19 mouse cellular contexts compared by ENCODE assay signal in genomic region chr9:98019876-98020275, GRCm38 (mm10). TPM values are rescaled to one million over a fixed set of nuclear protein-coding genes. Genes with fewer than 3 reads are reported as not detected.
DNase-seq lines count a peak whose midpoint lies in the region; TF ChIP-seq lines count a peak whose summit lies in the region.
"Had no signal": no experiment of that assay in that cellular context is flagged by ENCODE, and none has a peak within 500 bp of the region (broad histone marks: within the 10 kb centered on the region; RNA-seq: fewer than 3 reads in every experiment).

No protein-coding gene starts in this region.

- DNase-seq in layer of hippocampus, adult 2 months (ENCODE audit: low spot score in 2 of 2): peak in 1 of 2 experiments; percentile 34
- no peak for DNase-seq in layer of hippocampus, adult 9-10 months (ENCODE audit: low spot score)
- DNase-seq in left cerebral cortex, adult 2 months (ENCODE audit: extremely low spot score in 1 of 2, low spot score in 2 of 2): no peak
- no peak for DNase-seq in left cerebral cortex, adult 8-10 months (ENCODE audit: low spot score in 2 of 2)
- peak; percentile 73 for DNase-seq in brain, adult 2 months (ENCODE audit: low read depth, low spot score)
- DNase-seq in kidney, postnatal 4 days: no peak
- DNase-seq: adrenal gland, adult 2 months; adrenal gland, postnatal 10 days; adrenal gland, postnatal 25 days; cerebellum, adult 11-12 months; cerebellum, adult 2 months; cerebellum, adult 9-10 months; cerebellum, postnatal 10 days; cerebellum, postnatal 25 days had no signal

- no peak for TF ChIP-seq CTCF in layer of hippocampus, adult 2 months (conservative IDR thresholded peaks at IDR 0.05)
- TF ChIP-seq CTCF in left cerebral cortex, adult 2 months (IDR thresholded peaks at IDR 0.05): no peak

- peak overlapping the region; percentile 78 for H3K27ac ChIP-seq in layer of hippocampus, adult 2 months
- peak overlapping the region; percentile 56 for H3K27ac ChIP-seq in left cerebral cortex, adult 2 months
- H3K27ac ChIP-seq: embryonic facial prominence, embryonic 10.5 days; embryonic facial prominence, embryonic 12.5 days; forebrain, embryonic 13.5 days; forebrain, embryonic 15.5 days had no signal

- intact Hi-C loops in left cerebral cortex, adult 2 months (cut with DNase I): loop anchor here (2.0 kb wide), 1 partner anchor 45 kb away; no protein-coding TSS in a partner anchor

- H3K4me3 ChIP-seq in layer of hippocampus, adult 2 months: no peak overlapping the region
- H3K4me3 ChIP-seq in left cerebral cortex, adult 2 months: no peak overlapping the region
- H3K4me3 ChIP-seq: embryonic facial prominence, embryonic 10.5 days; embryonic facial prominence, embryonic 12.5 days; forebrain, embryonic 13.5 days; forebrain, embryonic 15.5 days had no signal

RNA-seq across cellular contexts. Expression of gene Clstn2, which starts 13.1 kb away (rescaled TPM):
- 100 to 1,000 TPM; 148 to 162 TPM for total RNA-seq in layer of hippocampus, adult 2 months (2021)
- total RNA-seq in left cerebral cortex, adult 2 months (2021): 10 to 100 TPM; 75.6 to 83.7 TPM
- 10 to 100 TPM; 66.8 to 74.5 (median 71.9) TPM for total RNA-seq in left cerebral cortex, adult 8-10 months (2022)
- total RNA-seq: MEL had no signal
